Mouse (Mus musculus) hindbrain, embryonic 16.5 days (tissue): ENCODE data around the gene Dnaja4. TPM values are rescaled to one million over a fixed set of nuclear protein-coding genes. Genes with fewer than 3 reads are reported as not detected.

Experiments used
- ATAC-seq: fragments of 200-750 bp; cut with Nextera tagmentation; 2 replicates; pipeline ENCODE4 v1.8.0; 2017; ENCODE audit warnings: moderate TSS enrichment, moderate library complexity
- H3K27ac ChIP-seq: fragments of 300-500 bp; sonication (generic); 2 replicates; pipeline ENCODE4 v1.5.1; 2014; ENCODE audit warnings: low read depth, mild to moderate bottlenecking, control low read depth, low read length, moderate library complexity
- H3K27me3 ChIP-seq: fragments of 300-500 bp; sonication (generic); replicated peaks from 2 replicates; pipeline ENCODE4 v1.6.1; 2014; ENCODE audit warnings: low read length; ENCODE audit not compliant: control insufficient read depth, insufficient read depth
- H3K36me3 ChIP-seq: fragments of 300-500 bp; sonication (generic); 2 replicates; pipeline ENCODE4 v1.6.1; 2014; ENCODE audit warnings: mild to moderate bottlenecking, low read length, moderate library complexity, mixed read lengths; ENCODE audit not compliant: control insufficient read depth, insufficient read depth
- H3K4me1 ChIP-seq: fragments of 300-500 bp; sonication (generic); 2 replicates; pipeline ENCODE4 v1.6.1; 2014; ENCODE audit warnings: low read depth, low read length; ENCODE audit not compliant: control insufficient read depth, insufficient read depth
- H3K4me2 ChIP-seq: fragments of 300-500 bp; sonication (generic); 2 replicates; pipeline ENCODE4 v1.6.1; 2014; ENCODE audit warnings: mild to moderate bottlenecking, low read length, control low read depth, moderate library complexity
- H3K4me3 ChIP-seq: fragments of 300-500 bp; sonication (generic); 2 replicates; pipeline ENCODE4 v1.5.1; 2014; ENCODE audit warnings: mild to moderate bottlenecking, low read length, control low read depth, moderate library complexity
- H3K9ac ChIP-seq: fragments of 300-500 bp; sonication (generic); 2 replicates; pipeline ENCODE4 v1.6.1; 2014; ENCODE audit warnings: low read depth, mild to moderate bottlenecking, control low read depth, low read length, moderate library complexity
- H3K9me3 ChIP-seq: fragments of 300-500 bp; sonication (generic); 2 replicates; pipeline ENCODE4 v1.6.1; 2014; ENCODE audit warnings: mild to moderate bottlenecking, low read length, moderate library complexity; ENCODE audit not compliant: control insufficient read depth
- WGBS: fragments of 180-500 bp; shearing (Covaris S2); extraction: QIAGEN DNeasy Blood & Tissue Kit; methylation state at CpG from one replicate; pipeline ENCODE4 v1.1.7; 2014; 5-methylcytosine and 5-hydroxymethylcytosine counted together
- microRNA-seq: library from miRNA; unstranded; fragments of <30 nt; microRNA quantifications from one replicate; pipeline ENCODE4, GENCODE M21; 2017
- polyA plus RNA-seq: library from polyadenylated mRNA; unstranded; fragments of >200 nt; fragmentation: Nextera tagmentation; extraction: Ambion mirVana; gene quantifications from 2 replicates; pipeline ENCODE4 v1.2.1, GENCODE M21; 2015

Dnaja4 gene
- polyA plus RNA-seq, 1 experiment from 2014 or later, result 10.0 TPM

DNA sequence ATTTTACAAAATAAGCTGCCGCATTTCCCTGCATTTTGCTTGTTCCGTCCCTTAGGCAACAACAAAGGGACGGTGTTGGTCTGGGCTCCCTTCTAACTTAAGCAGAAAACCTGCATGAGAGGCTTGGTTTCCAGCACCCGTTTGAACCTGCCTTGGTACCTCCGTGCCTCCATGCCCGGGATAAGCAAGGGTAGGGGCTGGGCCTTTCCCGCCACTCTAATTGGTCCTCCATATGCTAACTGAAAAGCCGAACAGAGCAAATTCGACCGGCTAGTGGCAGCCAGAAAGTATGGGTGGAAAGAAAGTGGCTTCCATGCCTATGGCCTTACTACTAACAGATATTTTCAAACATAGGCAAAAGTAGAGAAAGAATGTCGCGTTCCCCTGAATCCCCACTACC lies 65.4 kb downstream of the Dnaja4 start:
- peak overlapping the region; percentile 80 for H3K4me2 ChIP-seq
- peaks cover 18% of the 10 kb centered on the region for H3K27me3 ChIP-seq
- WGBS, result 24% methylated on average over 12 of the region's 12 CpGs
- H3K27ac ChIP-seq, result no peak overlapping the region
- no peaks in the 10 kb centered on the region for H3K9me3 ChIP-seq
- no peak for ATAC-seq
- no peak overlapping the region for H3K9ac ChIP-seq
- no peak overlapping the region for H3K4me3 ChIP-seq
- H3K36me3 ChIP-seq, result no peaks in the 10 kb centered on the region
- H3K4me1 ChIP-seq, result peaks cover 19% of the 10 kb centered on the region

DNA sequence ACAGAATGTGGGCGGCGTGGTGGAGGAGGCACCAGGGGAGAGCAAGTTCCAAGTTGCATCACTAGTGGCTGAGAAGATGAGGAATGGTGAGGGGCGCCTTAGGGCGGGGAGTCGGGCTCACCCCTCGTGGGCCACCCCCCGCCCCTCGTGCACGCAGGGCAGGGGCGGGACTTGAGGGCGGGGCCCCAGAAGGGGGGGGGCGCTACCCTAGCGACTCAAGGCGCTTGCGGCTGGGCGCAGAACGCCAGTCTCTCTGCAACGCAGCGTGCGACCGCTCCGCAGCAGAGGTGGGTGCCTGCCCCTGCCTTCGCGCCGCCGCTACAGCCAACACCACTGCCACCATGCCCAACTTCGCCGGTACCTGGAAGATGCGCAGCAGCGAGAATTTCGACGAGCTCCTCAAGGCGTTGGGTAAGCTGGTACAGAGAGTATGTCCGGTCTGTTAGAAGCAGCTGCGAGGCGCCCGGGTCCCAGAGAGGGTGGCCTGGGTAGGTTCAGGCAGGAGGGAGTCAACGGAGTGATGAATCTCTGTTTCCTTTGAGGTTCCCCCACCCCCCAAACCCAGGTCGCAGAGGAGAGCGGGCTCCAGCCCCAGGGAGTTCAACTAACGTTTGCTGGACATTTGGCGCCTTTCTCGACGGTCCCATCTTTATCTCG lies 66.0 kb downstream of the Dnaja4 start, which contains the start of gene Crabp1:
Gene Crabp1 (plus strand): TSS at position 188 of the 657 bp plus-strand sequence.
- Histone ChIP-seq H3K4me3 (peak within 1 kb of the TSS; percentile 49), H3K27ac (no peak within 1 kb of the TSS), H3K4me2 (peak within 1 kb of the TSS; percentile 80), H3K27me3 (peaks cover 18% of the 10 kb centered on the region), H3K36me3 (no peaks in the 10 kb centered on the region), H3K9ac (peak within 1 kb of the TSS; percentile 61), H3K4me1 (peaks cover 19% of the 10 kb centered on the region), H3K9me3 (no peaks in the 10 kb centered on the region)
- peak; percentile 49 for ATAC-seq
- WGBS, result under 1% methylated on average over 43 of the region's 45 CpGs

DNA sequence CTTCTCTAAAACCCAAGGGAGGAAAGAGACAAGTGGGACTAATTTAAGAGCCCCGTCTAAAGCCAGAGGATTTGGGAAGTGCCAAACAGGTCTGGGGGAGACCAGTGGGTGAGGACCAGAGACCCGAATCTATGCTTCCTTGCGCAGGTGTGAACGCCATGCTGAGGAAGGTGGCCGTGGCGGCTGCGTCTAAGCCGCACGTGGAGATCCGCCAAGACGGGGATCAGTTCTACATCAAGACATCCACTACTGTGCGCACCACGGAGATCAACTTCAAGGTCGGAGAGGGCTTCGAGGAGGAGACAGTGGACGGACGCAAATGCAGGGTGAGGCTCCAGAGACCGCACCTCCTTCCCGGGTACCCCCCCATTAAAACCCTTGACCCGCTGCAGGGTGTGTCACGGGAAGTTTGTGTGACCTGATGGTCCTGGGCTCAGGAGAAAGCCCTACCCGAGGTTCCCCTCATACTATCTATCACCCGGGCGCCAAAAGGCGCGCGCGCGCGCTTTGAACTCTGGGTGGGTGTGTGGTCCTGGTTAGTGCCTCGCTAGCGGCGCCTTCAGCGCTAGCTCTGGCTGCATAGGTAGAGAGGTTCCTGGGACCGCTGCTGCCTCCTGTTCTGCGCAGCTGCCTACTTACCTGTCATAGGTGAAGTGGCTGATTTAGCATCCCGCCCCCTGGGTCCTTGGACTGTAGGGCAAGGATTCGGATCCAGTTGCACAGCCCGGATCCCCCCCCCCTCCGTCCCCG lies 66.8 kb downstream of the Dnaja4 start:
- peak; percentile 46; the same call in 1 of the 2 replicates for ATAC-seq
- Histone ChIP-seq H3K9me3 (no peaks in the 10 kb centered on the region), H3K4me3 (peak overlapping the region; percentile 49), H3K9ac (peak overlapping the region; percentile 61), H3K27me3 (peaks cover 18% of the 10 kb centered on the region), H3K4me2 (peak overlapping the region; percentile 80), H3K27ac (no peak overlapping the region), H3K36me3 (no peaks in the 10 kb centered on the region), H3K4me1 (peaks cover 24% of the 10 kb centered on the region)
- under 1% methylated on average over 41 of the region's 41 CpGs for WGBS

Small RNAs within 50 kb of the gene (microRNA-seq; reads per million reads assigned to microRNA genes)
- gene Mir5710, result not detected

Other genes with a start within 250 kb of the Dnaja4 start
- 52.8 and 65.4 TPM in 2 replicates for gene Dmxl2, start 197.2 kb upstream of the Dnaja4 start, polyA plus RNA-seq
- gene Sh2d7, start 159.9 kb upstream of the Dnaja4 start, polyA plus RNA-seq, result 0.05 TPM in 1 of 2 replicates, not detected in the other
- gene Cib2, start 138.7 kb upstream of the Dnaja4 start, polyA plus RNA-seq, result 61.7 and 78.6 TPM in 2 replicates
- 164 and 191 TPM in 2 replicates for gene Idh3a, start 112.5 kb upstream of the Dnaja4 start, polyA plus RNA-seq
- 48.7 and 59.8 TPM in 2 replicates for gene Acsbg1, start 37.0 kb upstream of the Dnaja4 start, polyA plus RNA-seq
- gene Wdr61, start 35.6 kb downstream of the Dnaja4 start, polyA plus RNA-seq, result 90.1 and 93.3 TPM in 2 replicates
- 225 and 236 TPM in 2 replicates for gene Crabp1, start 65.9 kb downstream of the Dnaja4 start, polyA plus RNA-seq
- 28.1 and 34.7 TPM in 2 replicates for gene Ireb2, start 164.9 kb downstream of the Dnaja4 start, polyA plus RNA-seq
- gene Hykk, start 218.4 kb downstream of the Dnaja4 start, polyA plus RNA-seq, result 1.9 and 2.2 TPM in 2 replicates